Mouse (Mus musculus): ENCODE measurements around the gene Greb1.

- no peak for TF ChIP-seq TAL1 (IDR thresholded peaks at IDR 0.05; ENCODE audit: low read length)
- TF ChIP-seq GATA1 (IDR thresholded peaks at IDR 0.05; ENCODE audit: low read length) = no peak
Measured at GRCm38 (mm10) chr12:16730196-16730595, 70.5 kb downstream of the Greb1 start.
